15 mouse cellular contexts compared by ENCODE assay signal in the genomic region with DNA sequence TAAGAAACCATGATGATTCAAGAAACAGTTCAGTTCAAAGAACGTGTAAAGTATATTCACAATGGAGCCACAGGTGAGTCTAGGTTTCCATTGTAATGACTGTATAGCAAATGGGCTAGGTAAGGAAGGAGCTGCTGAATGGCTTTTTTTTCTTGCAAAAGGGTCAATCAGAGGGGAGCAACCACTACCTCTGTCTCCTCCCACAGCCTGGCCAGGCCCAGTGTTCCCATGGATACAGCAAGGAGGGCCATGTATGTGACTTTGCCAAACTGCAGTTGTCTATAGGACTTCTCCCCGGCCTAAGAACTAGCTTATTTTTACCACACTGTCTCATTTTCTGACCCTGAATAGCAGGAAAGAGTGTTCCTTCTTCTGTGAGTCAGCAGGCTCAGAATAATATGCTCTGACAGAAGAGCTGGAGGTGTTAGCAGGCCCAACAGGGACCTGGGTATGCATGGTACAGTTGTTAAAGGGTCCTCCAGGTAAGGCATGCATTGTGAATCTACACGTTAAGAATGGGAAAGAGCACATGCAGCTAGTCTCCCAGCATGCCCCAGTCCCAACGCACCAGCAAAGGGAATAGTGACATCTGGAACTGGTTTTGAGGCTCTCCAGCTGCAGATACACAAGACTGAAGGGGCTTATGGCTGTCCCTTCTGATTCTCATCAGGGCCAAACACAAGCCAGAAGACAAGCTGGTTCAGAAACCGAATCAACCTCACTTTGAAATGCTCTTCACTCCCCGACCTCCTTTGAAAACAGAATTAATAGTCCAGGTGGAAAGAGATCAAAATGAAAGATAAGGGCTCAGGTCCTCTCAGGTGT.
A peak's percentile ranks its signal among the peaks of the same experiment; 100 is the strongest.
DNase-seq lines count a peak whose midpoint lies in the region; ATAC-seq and TF ChIP-seq lines count a peak whose summit lies in the region.
"Had no signal": no experiment of that assay in that cellular context is flagged by ENCODE, and none has a peak within 500 bp of the region (broad histone marks: within the 10 kb centered on the region; RNA-seq: fewer than 3 reads in every experiment).

No protein-coding gene starts in this region.

- H3K9ac ChIP-seq in heart, adult 2 months (ENCODE audit: low read depth, low read length) = no peak overlapping the region
- H3K9ac ChIP-seq in liver, embryonic 13.5 days = no peak overlapping the region
- no peak overlapping the region for H3K9ac ChIP-seq in liver, embryonic 11.5 days (ENCODE audit: low read depth, low read length)
- no peak overlapping the region for H3K9ac ChIP-seq in stomach, embryonic 15.5 days
- H3K9ac ChIP-seq: forebrain, embryonic 13.5 days; hindbrain, embryonic 12.5 days; lung, embryonic 14.5 days had no signal

- H3K4me2 ChIP-seq in liver, embryonic 13.5 days = no peak overlapping the region
- no peak overlapping the region for H3K4me2 ChIP-seq in liver, embryonic 11.5 days
- no peak overlapping the region for H3K4me2 ChIP-seq in stomach, embryonic 15.5 days
- H3K4me2 ChIP-seq: forebrain, embryonic 13.5 days; hindbrain, embryonic 12.5 days; lung, embryonic 14.5 days had no signal

- TF ChIP-seq CTCF in heart, adult 2 months (IDR thresholded peaks at IDR 0.05) = no peak

- H3K9me3 ChIP-seq in heart, embryonic 10.5 days = no peaks in the 10 kb centered on the region
- no peaks in the 10 kb centered on the region for H3K9me3 ChIP-seq in liver, embryonic 13.5 days (replicated peaks)
- no peaks in the 10 kb centered on the region for H3K9me3 ChIP-seq in liver, embryonic 11.5 days (ENCODE audit: control insufficient read depth, low read length)
- no peaks in the 10 kb centered on the region for H3K9me3 ChIP-seq in embryonic facial prominence, embryonic 10.5 days
- no peaks in the 10 kb centered on the region for H3K9me3 ChIP-seq in stomach, embryonic 15.5 days
- H3K9me3 ChIP-seq: forebrain, embryonic 13.5 days; G1E; hindbrain, embryonic 12.5 days had no signal

- no peaks in the 10 kb centered on the region; the same call in 1 of the 2 replicates for H3K79me2 ChIP-seq in heart, adult 2 months (replicated peaks; ENCODE audit: control insufficient read depth, insufficient read depth, low read length)

- peaks cover 23% of the 10 kb centered on the region for H3K36me3 ChIP-seq in heart, adult 2 months (ENCODE audit: control insufficient read depth, insufficient read depth, low read length)
- no peaks in the 10 kb centered on the region for H3K36me3 ChIP-seq in heart, embryonic 10.5 days
- 0 out of 2 replicates have a peak, but pooled peaks cover 2% of the 10 kb centered on the region for H3K36me3 ChIP-seq in liver, embryonic 13.5 days
- no peaks in the 10 kb centered on the region for H3K36me3 ChIP-seq in liver, embryonic 11.5 days (ENCODE audit: control insufficient read depth, insufficient read depth, low read length)
- no peaks in the 10 kb centered on the region for H3K36me3 ChIP-seq in embryonic facial prominence, embryonic 10.5 days (replicated peaks)
- H3K36me3 ChIP-seq in stomach, embryonic 15.5 days = no peaks in the 10 kb centered on the region
- H3K36me3 ChIP-seq: hindbrain, embryonic 12.5 days had no signal

- intact Hi-C loops in heart, adult 2 months (cut with DNase I) = no loop called here

- no peak for ATAC-seq in liver, embryonic 13.5 days (ENCODE audit: low read depth)
- ATAC-seq in liver, embryonic 11.5 days (replicated peaks; ENCODE audit: low FRiP score) = no peak
- ATAC-seq in stomach, embryonic 15.5 days (ENCODE audit: insufficient read depth, low FRiP score, low read depth) = no peak
- ATAC-seq: forebrain, embryonic 13.5 days; midbrain, embryonic 16.5 days had no signal

- H3K27me3 ChIP-seq in heart, adult 2 months (ENCODE audit: control insufficient read depth, insufficient read depth, low read length) = no peaks in the 10 kb centered on the region
- H3K27me3 ChIP-seq in heart, embryonic 10.5 days (ENCODE audit: insufficient read depth, poor library complexity, severe bottlenecking) = no peaks in the 10 kb centered on the region
- no peaks in the 10 kb centered on the region for H3K27me3 ChIP-seq in liver, embryonic 13.5 days
- no peaks in the 10 kb centered on the region for H3K27me3 ChIP-seq in liver, embryonic 11.5 days (replicated peaks; ENCODE audit: control insufficient read depth, insufficient read depth, low read length)
- no peaks in the 10 kb centered on the region for H3K27me3 ChIP-seq in embryonic facial prominence, embryonic 10.5 days (replicated peaks; ENCODE audit: low read depth, poor library complexity, severe bottlenecking)
- H3K27me3 ChIP-seq in stomach, embryonic 15.5 days (replicated peaks) = no peaks in the 10 kb centered on the region
- H3K27me3 ChIP-seq: forebrain, embryonic 13.5 days; hindbrain, embryonic 12.5 days had no signal

- no peak overlapping the region for H3K4me3 ChIP-seq in heart, adult 2 months
- H3K4me3 ChIP-seq in heart, embryonic 10.5 days = no peak overlapping the region
- no peak overlapping the region for H3K4me3 ChIP-seq in liver, embryonic 13.5 days (replicated peaks)
- no peak overlapping the region for H3K4me3 ChIP-seq in liver, embryonic 11.5 days (ENCODE audit: low read depth, low read length)
- no peak overlapping the region for H3K4me3 ChIP-seq in embryonic facial prominence, embryonic 10.5 days
- H3K4me3 ChIP-seq in stomach, embryonic 15.5 days (replicated peaks) = no peak overlapping the region
- H3K4me3 ChIP-seq: forebrain, embryonic 13.5 days; hindbrain, embryonic 12.5 days had no signal

- peak overlapping the region; percentile 67 for H3K27ac ChIP-seq in heart, adult 2 months
- no peak overlapping the region for H3K27ac ChIP-seq in heart, embryonic 10.5 days
- H3K27ac ChIP-seq in liver, embryonic 13.5 days = peak overlapping the region; percentile 39; the same call in 1 of the 2 replicates
- no peak overlapping the region for H3K27ac ChIP-seq in liver, embryonic 11.5 days (ENCODE audit: low read depth, low read length)
- peak overlapping the region; percentile 67 for H3K27ac ChIP-seq in embryonic facial prominence, embryonic 10.5 days (replicated peaks)
- H3K27ac ChIP-seq in stomach, embryonic 15.5 days = peak overlapping the region; percentile 92
- H3K27ac ChIP-seq: forebrain, embryonic 13.5 days; hindbrain, embryonic 12.5 days had no signal

- TF ChIP-seq POLR2A in heart, adult 2 months (IDR thresholded peaks at IDR 0.05; ENCODE audit: insufficient read depth, low read depth, low read length) = no peak

- WGBS in heart, adult 2 months = 74% methylated on average over 6 of the region's 6 CpGs
- 74% methylated on average over 6 of the region's 6 CpGs for WGBS in heart, embryonic 10.5 days
- WGBS in liver, embryonic 13.5 days (ENCODE audit: insufficient replicate concordance) = 68% methylated on average over 6 of the region's 6 CpGs
- 72% methylated on average over 6 of the region's 6 CpGs for WGBS in liver, embryonic 11.5 days
- 55% methylated on average over 6 of the region's 6 CpGs for WGBS in embryonic facial prominence, embryonic 10.5 days
- 50% methylated on average over 6 of the region's 6 CpGs for WGBS in stomach, embryonic 15.5 days

- TF ChIP-seq EP300 in heart, adult 2 months (IDR thresholded peaks at IDR 0.05; ENCODE audit: insufficient read depth, low read depth, low read length) = no peak

- peaks cover 36% of the 10 kb centered on the region for H3K4me1 ChIP-seq in heart, adult 2 months (ENCODE audit: control insufficient read depth, insufficient read depth, low read length)
- H3K4me1 ChIP-seq in heart, embryonic 10.5 days = peaks cover 29% of the 10 kb centered on the region
- H3K4me1 ChIP-seq in liver, embryonic 13.5 days (replicated peaks) = peaks cover 67% of the 10 kb centered on the region
- peaks cover 18% of the 10 kb centered on the region for H3K4me1 ChIP-seq in liver, embryonic 11.5 days (replicated peaks; ENCODE audit: control insufficient read depth, insufficient read depth, low read length)
- peaks cover 70% of the 10 kb centered on the region for H3K4me1 ChIP-seq in embryonic facial prominence, embryonic 10.5 days
- peaks cover 52% of the 10 kb centered on the region for H3K4me1 ChIP-seq in stomach, embryonic 15.5 days

- DNase-seq in heart, adult 2 months = no peak
- DNase-seq in heart, embryonic 10.5 days (ENCODE audit: low spot score) = no peak
- no peak for DNase-seq in liver, embryonic 13.5 days
- no peak for DNase-seq in liver, embryonic 11.5 days (ENCODE audit: low spot score)
- DNase-seq in embryonic facial prominence, embryonic 10.5 days (ENCODE audit: low spot score) = peak; percentile 69
- no peak for DNase-seq in lung, adult 18-20 months
- no peak for DNase-seq in cerebellum, adult 8-10 months
- DNase-seq: cerebellum, adult 18-20 months; lung, embryonic 14.5 days; spleen, adult 18-20 months had no signal

Comparison
In these comparisons a context has a peak if more than half of its experiments do, and no peak if none do; other contexts are left out.
1. H3K27ac ChIP-seq: peak in heart, adult 2 months (single experiment), liver, embryonic 13.5 days (single experiment), embryonic facial prominence, embryonic 10.5 days (single experiment) and stomach, embryonic 15.5 days (single experiment); none in heart, embryonic 10.5 days (single experiment) and liver, embryonic 11.5 days (single experiment).